Mouse (Mus musculus): ENCODE measurements around the gene Hfe.

DNA sequence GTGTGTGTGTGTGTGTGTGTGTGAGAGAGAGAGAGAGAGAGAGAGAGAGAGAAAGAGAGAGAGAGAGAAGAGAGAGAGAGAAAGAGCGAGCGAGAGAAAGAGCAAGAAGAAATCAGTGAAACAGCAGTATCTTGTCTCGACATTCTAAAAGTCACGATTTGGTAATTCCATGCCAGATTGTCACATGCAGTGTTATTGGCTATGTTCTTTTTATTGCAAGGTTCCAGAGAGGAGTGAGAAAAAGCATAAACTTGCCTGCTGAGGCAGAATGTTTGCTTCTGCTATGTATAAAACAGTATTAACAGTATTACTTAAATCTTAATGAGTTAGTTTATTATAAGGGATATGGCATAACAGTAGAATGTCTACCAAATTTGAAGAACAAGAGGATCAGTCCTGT is 24.7 kb downstream of the Hfe start:
- TF ChIP-seq CTCF (IDR thresholded peaks at IDR 0.05; ENCODE audit: insufficient read depth, low read depth, low read length) (no peak), POLR2A (IDR thresholded peaks at IDR 0.05; ENCODE audit: insufficient read depth, low read depth, low read length) (no peak)

All from olfactory bulb, adult 2 months (tissue).